Mouse (Mus musculus) kidney, adult 9 months (tissue): Measurements from ENCODE around the gene Slc27a3.
"Not testable (repeated sequence)": the region's sequence is repeated elsewhere in the genome, so short reads cannot be mapped to it uniquely, and the experiment has no call there.

ENCODE experiments used
- DNase-seq: peaks from one replicate; pipeline ENCODE4 v3.0.0; 2022

Gene Slc27a3

GRCm38 (mm10) chr3:90388726-90389510 is 820 bp downstream of the Slc27a3 start:
- no peak for DNase-seq

DNA sequence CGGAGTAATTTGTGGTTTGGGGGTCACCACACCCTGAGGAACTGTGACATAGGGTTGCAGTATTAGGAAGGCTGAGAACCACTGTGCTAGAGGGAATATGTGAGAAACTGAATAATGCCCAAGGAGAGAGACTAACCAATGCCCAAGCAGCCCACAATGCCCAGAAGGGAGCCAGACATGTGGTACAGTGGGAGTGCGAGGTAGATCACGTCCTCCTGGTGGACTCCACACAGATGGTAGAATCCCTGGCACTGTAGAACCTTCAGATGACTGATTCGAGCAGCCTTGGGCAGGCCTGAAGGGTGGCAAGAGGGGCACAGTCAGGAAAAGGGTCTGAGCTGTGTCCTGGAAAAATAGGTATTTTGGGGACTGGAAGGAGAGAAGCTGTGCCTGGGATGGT is 1.5 kb downstream of the Slc27a3 start:
- DNase-seq = no peak

DNA sequence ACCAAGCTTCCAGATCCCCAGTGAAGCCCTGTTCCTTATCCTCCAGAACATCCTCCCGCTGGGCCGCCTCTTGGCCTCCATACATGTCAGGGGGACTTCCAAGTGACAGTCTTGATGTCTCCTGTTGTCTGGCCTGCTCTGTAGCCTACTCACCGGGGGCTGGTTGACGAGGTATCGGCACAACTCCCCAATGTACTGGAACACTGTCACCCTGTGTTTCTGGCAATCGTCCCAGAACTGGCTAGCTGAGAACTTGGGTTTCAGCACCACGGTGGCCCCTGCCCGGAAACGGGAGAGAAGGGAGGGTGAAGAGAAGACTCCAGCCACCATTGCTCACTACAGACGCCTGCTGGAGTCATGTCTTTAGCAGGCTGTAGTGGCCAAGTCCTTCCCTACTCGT is 2.3 kb downstream of the Slc27a3 start:
- peak; percentile 39 for DNase-seq

- DNase-seq = no peak
These were observed 2.9 kb downstream of the Slc27a3 start for GRCm38 (mm10) chr3:90386817-90387216.

- DNase-seq = peak; percentile 37
These were observed 4.8 kb downstream of the Slc27a3 start for GRCm38 (mm10) chr3:90384851-90385375.

DNA sequence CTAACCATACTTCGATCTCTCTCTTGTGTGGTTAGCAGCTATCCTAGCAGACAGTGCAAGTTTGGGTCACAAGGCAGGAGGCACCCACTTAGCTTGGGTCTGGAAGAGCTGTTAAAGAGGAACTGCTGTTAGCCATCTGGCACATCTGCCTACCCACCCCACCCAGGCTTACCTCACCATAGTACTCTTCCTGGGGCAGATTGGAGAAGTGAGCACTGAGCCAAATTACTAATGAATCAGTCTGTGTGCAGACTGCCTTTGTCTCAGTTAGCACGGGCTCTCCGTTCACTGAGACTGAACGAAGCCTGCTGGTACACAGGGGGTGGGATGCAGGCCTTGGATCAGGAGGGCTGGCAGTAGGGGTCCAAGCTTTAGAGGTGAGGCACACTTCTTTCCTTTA is 6.0 kb downstream of the Slc27a3 start:
- no peak for DNase-seq

- DNase-seq = no peak
These were observed 8.0 kb downstream of the Slc27a3 start for GRCm38 (mm10) chr3:90381727-90382126.

GRCm38 (mm10) chr3:90378496-90378895 is 11.2 kb downstream of the Slc27a3 start:
- no peak for DNase-seq

DNA sequence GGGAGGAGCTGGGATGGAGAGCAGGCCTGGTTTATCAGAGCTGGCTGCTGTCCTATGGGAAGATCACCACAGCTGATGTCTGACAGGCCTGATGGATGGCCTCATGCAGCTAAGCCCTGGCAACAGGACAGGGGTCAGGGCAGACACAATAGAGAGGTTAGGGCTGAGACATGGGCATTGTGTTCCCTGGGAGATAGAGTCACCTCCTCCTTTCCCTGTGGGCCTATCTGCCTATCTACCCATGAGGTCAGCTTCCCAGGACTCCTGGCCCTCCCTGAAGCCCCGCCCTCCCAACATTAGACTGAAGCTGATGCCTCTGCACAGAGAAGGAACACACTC is 13.5 kb downstream of the Slc27a3 start:
- DNase-seq = peak; percentile 38

DNA sequence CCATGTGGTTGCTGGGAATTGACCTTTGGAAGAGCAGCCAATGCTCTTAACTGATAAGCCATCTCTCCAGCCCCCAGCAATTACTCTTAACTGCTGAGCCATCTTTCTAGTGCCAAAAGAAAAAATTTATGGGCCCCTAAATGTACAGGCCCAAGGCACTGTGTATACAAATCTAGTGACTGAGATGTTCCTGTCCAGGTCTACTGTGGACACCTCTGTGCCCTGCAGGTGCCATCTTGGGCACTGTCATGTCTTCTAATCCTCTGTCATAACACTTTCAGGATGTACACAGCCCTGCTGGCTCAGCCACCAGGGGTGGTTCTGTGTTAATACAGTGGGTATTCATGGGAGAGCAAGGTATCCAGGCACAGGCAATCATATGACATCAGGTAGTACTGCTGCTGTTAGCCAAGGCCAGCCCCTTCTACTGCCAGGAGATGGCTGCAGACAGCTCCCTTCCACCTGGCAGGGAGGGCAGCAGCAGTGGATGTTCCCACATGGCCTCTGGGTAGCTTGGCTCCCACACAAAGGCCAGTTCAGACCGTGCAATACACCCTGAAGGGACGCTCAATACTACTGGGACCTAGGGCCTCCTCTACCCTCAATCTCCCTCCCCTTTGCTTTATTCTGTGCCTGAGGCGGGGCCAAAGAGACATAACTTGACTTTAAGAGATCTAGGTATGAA is 14.0 kb downstream of the Slc27a3 start:
- DNase-seq = no peak

DNA sequence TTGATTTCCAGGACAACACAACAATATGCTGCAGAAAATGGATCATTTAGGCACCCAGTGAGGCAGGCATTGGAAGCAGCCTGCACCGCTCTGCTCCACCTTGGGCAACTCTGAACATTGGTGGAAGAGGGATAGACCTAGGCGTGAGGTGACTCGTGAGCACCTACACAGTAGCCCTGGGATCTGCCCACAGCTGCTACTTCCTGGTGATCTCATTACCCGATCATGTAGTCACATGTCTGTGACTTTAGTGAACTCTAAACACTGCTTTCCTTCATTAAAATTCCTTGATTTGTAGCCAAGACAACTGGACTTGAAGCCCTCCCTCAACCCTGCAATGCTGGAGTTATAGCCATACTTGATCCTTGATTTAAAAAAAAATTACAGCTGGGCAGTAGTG is 15.4 kb downstream of the Slc27a3 start:
- DNase-seq = peak; percentile 49

DNA sequence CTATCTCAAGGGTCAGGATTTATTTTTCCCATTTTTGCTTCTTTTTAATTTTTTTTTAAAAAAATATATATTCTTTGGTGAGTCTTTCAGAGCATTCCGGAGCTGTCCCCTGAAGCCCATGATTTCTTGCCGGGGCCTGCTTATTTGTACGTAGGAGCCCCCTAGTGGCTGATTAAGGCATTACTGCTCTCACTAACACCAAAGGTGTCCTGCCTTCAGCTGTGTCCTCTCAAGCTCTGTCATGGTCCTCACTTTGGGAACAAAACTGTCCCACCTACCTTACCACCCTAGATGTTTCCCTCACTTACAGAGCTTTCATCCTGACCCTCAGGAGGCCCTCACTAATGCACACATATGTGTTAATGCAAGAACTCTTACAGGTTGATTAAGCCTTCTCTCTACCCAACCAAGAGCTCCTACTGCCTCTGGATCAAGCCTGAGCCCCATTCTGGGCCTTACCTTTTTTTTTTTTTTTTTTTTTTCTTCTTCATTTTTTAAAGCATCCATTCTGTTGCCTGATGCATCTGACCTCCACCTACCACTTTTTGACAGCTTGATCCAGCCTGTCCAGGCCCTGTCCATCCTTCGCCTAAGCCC is 16.2 kb downstream of the Slc27a3 start:
- peak; percentile 92 for DNase-seq

DNA sequence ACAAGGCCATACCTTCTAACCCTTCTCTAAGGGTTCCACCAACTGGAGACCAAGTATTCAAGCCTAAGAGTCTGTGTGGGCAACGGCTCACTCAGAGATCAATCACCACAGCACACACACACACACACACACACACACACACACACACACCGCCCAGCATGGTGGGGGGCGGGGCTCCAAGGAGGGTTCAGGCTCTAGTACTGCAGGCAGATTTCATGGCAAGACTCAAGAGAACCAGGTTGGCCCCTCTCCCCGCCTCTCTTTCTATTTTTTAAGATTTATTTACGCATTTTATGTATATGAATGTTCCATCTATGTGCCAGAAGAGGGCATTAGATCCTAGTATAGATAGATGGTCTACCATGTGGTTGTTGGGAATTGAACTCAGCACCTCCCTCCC is 16.9 kb downstream of the Slc27a3 start:
- DNase-seq = no peak

GRCm38 (mm10) chr3:90371857-90372256 is 17.9 kb downstream of the Slc27a3 start:
- DNase-seq = no peak

- DNase-seq = no peak
These were observed 20.7 kb downstream of the Slc27a3 start for GRCm38 (mm10) chr3:90369041-90369440.

- no peak for DNase-seq
These were observed 22.6 kb downstream of the Slc27a3 start for GRCm38 (mm10) chr3:90367001-90367632.

DNA sequence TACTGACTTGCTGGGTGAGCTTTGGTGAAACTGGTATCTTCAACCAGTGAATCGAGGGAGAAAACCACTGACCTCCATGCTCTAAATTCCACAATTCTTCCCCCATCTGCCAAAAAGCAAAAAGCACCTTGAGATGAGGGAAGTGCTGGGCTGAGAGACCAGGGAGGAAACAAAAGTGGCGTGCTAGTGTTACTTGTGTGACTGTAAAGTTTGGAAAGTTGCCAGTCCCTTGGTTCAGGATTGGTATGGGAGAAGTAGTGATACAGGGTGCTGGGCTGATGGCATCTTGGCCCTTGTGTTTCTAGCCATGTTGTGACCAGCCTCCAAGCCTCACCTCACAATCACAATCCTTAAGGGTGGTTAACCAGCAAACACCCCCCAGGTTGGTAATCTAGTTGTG is 27.4 kb downstream of the Slc27a3 start:
- DNase-seq = no peak

- no peak for DNase-seq
These were observed 28.3 kb downstream of the Slc27a3 start for GRCm38 (mm10) chr3:90361476-90361875.

GRCm38 (mm10) chr3:90359230-90359629 is 30.5 kb downstream of the Slc27a3 start:
- DNase-seq = no peak

DNA sequence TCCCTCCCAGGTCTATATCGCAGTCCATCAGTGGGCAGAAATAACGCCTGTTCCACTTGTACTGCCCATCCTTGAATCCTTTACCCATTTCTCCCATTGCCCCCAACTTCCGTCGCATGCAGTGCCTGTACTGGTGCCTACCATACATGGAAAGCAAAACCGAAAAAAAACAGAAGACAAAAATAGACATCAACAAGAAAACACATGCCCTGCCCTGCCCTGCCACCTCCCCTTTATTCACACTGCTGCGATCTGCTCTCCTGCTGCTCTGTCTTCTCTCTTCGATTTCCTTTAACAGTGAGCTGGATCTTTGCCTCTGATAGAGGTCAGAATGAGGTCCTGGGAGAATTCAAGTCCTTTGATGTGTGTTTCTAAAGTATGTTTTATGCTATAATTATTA is 31.8 kb downstream of the Slc27a3 start:
- DNase-seq = no peak

- no peak for DNase-seq
These were observed 41.9 kb downstream of the Slc27a3 start for GRCm38 (mm10) chr3:90347847-90348246.

DNA sequence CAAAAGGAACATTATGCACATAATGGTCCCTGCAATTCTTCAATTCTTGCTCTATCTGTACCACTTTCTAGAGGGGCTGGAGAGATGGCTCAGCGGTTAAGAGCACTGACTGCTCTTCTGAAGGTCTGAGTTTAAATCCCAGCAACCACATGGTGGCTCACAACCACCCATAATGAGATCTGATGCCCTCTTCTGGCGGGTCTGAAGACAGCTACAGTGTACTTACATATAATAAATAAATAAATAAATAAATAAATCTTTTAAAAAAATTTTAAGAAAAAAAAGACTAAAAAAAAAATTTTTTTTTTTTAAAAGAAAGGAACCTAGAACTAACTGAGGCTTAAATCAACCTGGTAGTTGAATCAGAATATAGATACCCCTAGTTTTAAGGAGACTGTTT is 46.9 kb downstream of the Slc27a3 start:
- DNase-seq = not testable (repeated sequence)

DNA sequence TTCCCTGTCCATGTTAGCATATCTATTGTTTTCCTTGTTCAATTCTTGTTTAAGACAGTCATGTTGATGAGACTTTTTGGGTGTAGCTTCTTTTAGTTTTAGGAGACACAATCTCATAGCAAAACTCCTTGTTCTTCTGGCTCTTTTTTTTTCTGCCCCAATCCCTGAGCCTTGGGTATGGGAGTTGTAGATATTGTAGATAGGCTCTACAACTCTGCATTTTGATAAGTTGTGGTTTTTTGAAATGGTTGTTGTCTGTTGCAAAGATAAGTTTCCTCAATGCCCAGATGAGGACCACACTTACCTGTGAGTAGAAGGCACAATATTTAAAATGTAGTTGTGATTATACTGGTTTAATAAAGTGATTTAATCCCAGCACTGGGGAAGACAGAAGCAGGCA is 49.6 kb downstream of the Slc27a3 start:
- no peak for DNase-seq

- no peak for DNase-seq
These were observed 51.5 kb downstream of the Slc27a3 start for GRCm38 (mm10) chr3:90338190-90338589.
